Mouse (Mus musculus) layer of hippocampus, adult 2 months (tissue): ENCODE results near the gene Nedd4. TPM values are rescaled to one million over a fixed set of nuclear protein-coding genes. Genes with fewer than 3 reads are reported as not detected.

Experiments
- DNase-seq, 2 experiments: peaks; one replicate each; pipeline ENCODE4 v3.0.0; 2022; ENCODE audit warnings: low spot score in 2 of 2
- H3K27ac ChIP-seq: fragments of 200-600 bp; 2 replicates; pipeline ENCODE4 v1.8.1; 2022
- H3K4me3 ChIP-seq: fragments of 200-600 bp; 2 replicates; pipeline ENCODE4 v1.8.1; 2022; ENCODE audit warnings: mild to moderate bottlenecking
- CTCF ChIP-seq: fragments of 200-600 bp; conservative IDR thresholded peaks from 2 replicates; pipeline ENCODE4 v1.8.1; 2022; ENCODE audit warnings: antibody characterized with exemption, mild to moderate bottlenecking, moderate library complexity
- total RNA-seq, 2 experiments: library from RNA; stranded (reverse); gene quantifications; 2 replicates each; pipeline ENCODE4 v1.2.3; 2021

Gene Nedd4
- total RNA-seq, 2 experiments from 2014 or later: 298 to 301 TPM

GRCm38 (mm10) chr9:72693861-72694260, 31.7 kb downstream of the Nedd4 start:
- TF ChIP-seq CTCF: no peak
- Histone ChIP-seq H3K4me3 (peak overlapping the region; percentile 34; the same call in 1 of the 2 replicates), H3K27ac (peak overlapping the region; percentile 85)
- peak in 1 of 2 experiments; percentile 9 for DNase-seq

GRCm38 (mm10) chr9:72696508-72696907, 34.4 kb downstream of the Nedd4 start:
- no peak overlapping the region for H3K4me3 ChIP-seq
- no peak for TF ChIP-seq CTCF
- no peak for DNase-seq
- no peak overlapping the region for H3K27ac ChIP-seq

- no peak for TF ChIP-seq CTCF
- no peak overlapping the region for H3K27ac ChIP-seq
- no peak for DNase-seq
These were observed 35.6 kb downstream of the Nedd4 start for GRCm38 (mm10) chr9:72697779-72698178.

GRCm38 (mm10) chr9:72699702-72700101, 37.6 kb downstream of the Nedd4 start:
- TF ChIP-seq CTCF: no peak

More at GRCm38 (mm10) chr9:72697779-72698178, 35.6 kb downstream of the Nedd4 start:
- no peak overlapping the region for H3K4me3 ChIP-seq

GRCm38 (mm10) chr9:72701441-72701840, 39.3 kb downstream of the Nedd4 start:
- Histone ChIP-seq H3K27ac (no peak overlapping the region), H3K4me3 (no peak overlapping the region)
- no peak for DNase-seq
- no peak for TF ChIP-seq CTCF

More at GRCm38 (mm10) chr9:72699702-72700101, 37.6 kb downstream of the Nedd4 start:
- Histone ChIP-seq H3K27ac (peak overlapping the region; percentile 40; the same call in 1 of the 2 replicates), H3K4me3 (no peak overlapping the region)
- no peak for DNase-seq

GRCm38 (mm10) chr9:72702075-72702474, 39.9 kb downstream of the Nedd4 start:
- no peak for TF ChIP-seq CTCF
- H3K4me3 ChIP-seq: no peak overlapping the region
- no peak overlapping the region; the same call in 1 of the 2 replicates for H3K27ac ChIP-seq
- DNase-seq: no peak

GRCm38 (mm10) chr9:72703142-72703541, 41.0 kb downstream of the Nedd4 start:
- no peak for DNase-seq
- H3K27ac ChIP-seq: no peak overlapping the region
- H3K4me3 ChIP-seq: no peak overlapping the region
- TF ChIP-seq CTCF: no peak

GRCm38 (mm10) chr9:72703754-72704153, 41.6 kb downstream of the Nedd4 start:
- no peak overlapping the region for H3K27ac ChIP-seq
- no peak for TF ChIP-seq CTCF
- no peak for DNase-seq
- no peak overlapping the region for H3K4me3 ChIP-seq

GRCm38 (mm10) chr9:72705270-72705669, 43.1 kb downstream of the Nedd4 start:
- no peak for TF ChIP-seq CTCF
- DNase-seq: no peak
- Histone ChIP-seq H3K27ac (no peak overlapping the region), H3K4me3 (no peak overlapping the region)

- no peak for DNase-seq
- Histone ChIP-seq H3K4me3 (no peak overlapping the region), H3K27ac (no peak overlapping the region)
- no peak for TF ChIP-seq CTCF
These were observed 45.9 kb downstream of the Nedd4 start for GRCm38 (mm10) chr9:72707999-72708398.

- no peak overlapping the region for H3K4me3 ChIP-seq
- no peak for DNase-seq
- no peak for TF ChIP-seq CTCF
- H3K27ac ChIP-seq: no peak overlapping the region
These were observed 46.5 kb downstream of the Nedd4 start for GRCm38 (mm10) chr9:72708690-72709089.

GRCm38 (mm10) chr9:72710060-72710459, 47.9 kb downstream of the Nedd4 start:
- Histone ChIP-seq H3K4me3 (no peak overlapping the region), H3K27ac (no peak overlapping the region)
- no peak for TF ChIP-seq CTCF
- DNase-seq: no peak

GRCm38 (mm10) chr9:72714945-72715344, 52.8 kb downstream of the Nedd4 start:
- no peak overlapping the region; the same call in 1 of the 2 replicates for H3K27ac ChIP-seq
- H3K4me3 ChIP-seq: no peak overlapping the region
- no peak for DNase-seq
- no peak for TF ChIP-seq CTCF

GRCm38 (mm10) chr9:72716200-72716599, 54.1 kb downstream of the Nedd4 start:
- TF ChIP-seq CTCF: no peak
- H3K4me3 ChIP-seq: no peak overlapping the region
- DNase-seq: no peak
- H3K27ac ChIP-seq: no peak overlapping the region

- Histone ChIP-seq H3K4me3 (no peak overlapping the region), H3K27ac (no peak overlapping the region)
- DNase-seq: no peak
- no peak for TF ChIP-seq CTCF
These were observed 57.0 kb downstream of the Nedd4 start for GRCm38 (mm10) chr9:72719143-72719542.
